Mouse (Mus musculus): ENCODE data around the gene Itga6. TPM values are rescaled to one million over a fixed set of nuclear protein-coding genes. Genes with fewer than 3 reads are reported as not detected.

Gene Itga6
- polyA plus RNA-seq, 1 experiment from 2014 or later = 47.6 TPM

- no peak for ATAC-seq
- H3K4me1 ChIP-seq (replicated peaks) = 0 out of 2 replicates have a peak, but pooled peaks cover 7% of the 10 kb centered on the region
- H3K27me3 ChIP-seq (replicated peaks) = no peaks in the 10 kb centered on the region
- no peaks in the 10 kb centered on the region for H3K36me3 ChIP-seq
- WGBS = 91% methylated on average over 2 of the region's 2 CpGs
- no peak overlapping the region for H3K4me2 ChIP-seq (replicated peaks)
- no peaks in the 10 kb centered on the region for H3K9me3 ChIP-seq
- no peak overlapping the region for H3K4me3 ChIP-seq (replicated peaks)
- no peak overlapping the region for H3K9ac ChIP-seq
- H3K27ac ChIP-seq = no peak overlapping the region
Observed at GRCm38 (mm10) chr2:71736213-71736612, 9.2 kb upstream of the Itga6 start.

GRCm38 (mm10) chr2:71739173-71739860, 6.1 kb upstream of the Itga6 start:
- peaks cover 7% of the 10 kb centered on the region; the same call in 1 of the 2 replicates for H3K4me1 ChIP-seq (replicated peaks)
- no peak overlapping the region for H3K9ac ChIP-seq
- no peaks in the 10 kb centered on the region for H3K9me3 ChIP-seq
- peak; percentile 85 for ATAC-seq
- WGBS = 52% methylated on average over 9 of the region's 9 CpGs
- H3K4me2 ChIP-seq (replicated peaks) = no peak overlapping the region
- H3K27me3 ChIP-seq (replicated peaks) = no peaks in the 10 kb centered on the region
- H3K36me3 ChIP-seq = no peaks in the 10 kb centered on the region
- peak overlapping the region; percentile 48 for H3K27ac ChIP-seq
- H3K4me3 ChIP-seq (replicated peaks) = no peak overlapping the region

- H3K4me2 ChIP-seq (replicated peaks) = no peak overlapping the region
- H3K4me3 ChIP-seq (replicated peaks) = no peak overlapping the region
- no peaks in the 10 kb centered on the region for H3K9me3 ChIP-seq
- no peak overlapping the region for H3K27ac ChIP-seq
- ATAC-seq = no peak
- H3K27me3 ChIP-seq (replicated peaks) = no peaks in the 10 kb centered on the region
- H3K9ac ChIP-seq = no peak overlapping the region
- 80% methylated on average over 4 of the region's 4 CpGs for WGBS
- peaks cover 10% of the 10 kb centered on the region; the same call in 1 of the 2 replicates for H3K4me1 ChIP-seq (replicated peaks)
- no peaks in the 10 kb centered on the region for H3K36me3 ChIP-seq
Observed at GRCm38 (mm10) chr2:71742557-71742956, 2.9 kb upstream of the Itga6 start.

- Histone ChIP-seq H3K27ac (no peak overlapping the region), H3K36me3 (no peaks in the 10 kb centered on the region), H3K27me3 (replicated peaks) (no peaks in the 10 kb centered on the region), H3K4me1 (replicated peaks) (peaks cover 10% of the 10 kb centered on the region; the same call in 1 of the 2 replicates), H3K9me3 (no peaks in the 10 kb centered on the region), H3K4me2 (replicated peaks) (no peak overlapping the region), H3K9ac (no peak overlapping the region), H3K4me3 (replicated peaks) (no peak overlapping the region)
- 70% methylated on average over 7 of the region's 7 CpGs for WGBS
- no peak for ATAC-seq
Observed at GRCm38 (mm10) chr2:71743377-71743776, 2.0 kb upstream of the Itga6 start.

GRCm38 (mm10) chr2:71744320-71744719, 1.1 kb upstream of the Itga6 start:
- Histone ChIP-seq H3K36me3 (no peaks in the 10 kb centered on the region), H3K4me1 (replicated peaks) (peaks cover 10% of the 10 kb centered on the region; the same call in 1 of the 2 replicates), H3K9me3 (no peaks in the 10 kb centered on the region), H3K27me3 (replicated peaks) (no peaks in the 10 kb centered on the region), H3K9ac (no peak overlapping the region), H3K27ac (0 out of 2 replicates have a peak overlapping the region, but pooled peaks have one; percentile 22), H3K4me2 (replicated peaks) (no peak overlapping the region), H3K4me3 (replicated peaks) (no peak overlapping the region)
- 34% methylated on average over 9 of the region's 9 CpGs for WGBS
- ATAC-seq = 0 out of 2 replicates have a peak, but pooled peaks have one; percentile 11

GRCm38 (mm10) chr2:71744861-71745507, 432 bp upstream of the Itga6 start:
- H3K27ac ChIP-seq = peak overlapping the region; percentile 22; the same call in 1 of the 2 replicates
- ATAC-seq = peak; percentile 61

GRCm38 (mm10) chr2:71748451-71748850, 3.0 kb downstream of the Itga6 start:
- peaks cover 16% of the 10 kb centered on the region for H3K4me1 ChIP-seq (replicated peaks)
- H3K36me3 ChIP-seq = no peaks in the 10 kb centered on the region
- no peaks in the 10 kb centered on the region for H3K9me3 ChIP-seq
- no peak overlapping the region for H3K4me2 ChIP-seq (replicated peaks)
- no peak overlapping the region for H3K9ac ChIP-seq
- no peak for ATAC-seq
- no peaks in the 10 kb centered on the region for H3K27me3 ChIP-seq (replicated peaks)
- H3K27ac ChIP-seq = no peak overlapping the region
- 91% methylated on average over 5 of the region's 5 CpGs for WGBS
- no peak overlapping the region for H3K4me3 ChIP-seq (replicated peaks)

More at GRCm38 (mm10) chr2:71744861-71745507, 432 bp upstream of the Itga6 start:
- H3K9ac ChIP-seq = no peak overlapping the region
- H3K27me3 ChIP-seq (replicated peaks) = no peaks in the 10 kb centered on the region
- no peak overlapping the region for H3K4me2 ChIP-seq (replicated peaks)
- H3K36me3 ChIP-seq = no peaks in the 10 kb centered on the region
- no peak overlapping the region for H3K4me3 ChIP-seq (replicated peaks)
- no peaks in the 10 kb centered on the region for H3K9me3 ChIP-seq
- H3K4me1 ChIP-seq (replicated peaks) = peaks cover 10% of the 10 kb centered on the region; the same call in 1 of the 2 replicates
- WGBS = 28% methylated on average over 11 of the region's 11 CpGs

GRCm38 (mm10) chr2:71749367-71750086, 4.1 kb downstream of the Itga6 start:
- Histone ChIP-seq H3K4me2 (replicated peaks) (peak overlapping the region; percentile 34), H3K27ac (no peak overlapping the region), H3K9me3 (no peaks in the 10 kb centered on the region), H3K36me3 (no peaks in the 10 kb centered on the region), H3K9ac (no peak overlapping the region), H3K27me3 (replicated peaks) (no peaks in the 10 kb centered on the region), H3K4me3 (replicated peaks) (no peak overlapping the region), H3K4me1 (replicated peaks) (peaks cover 12% of the 10 kb centered on the region)
- 44% methylated on average over 13 of the region's 13 CpGs for WGBS
- 0 out of 2 replicates have a peak, but pooled peaks have one; percentile 8 for ATAC-seq

GRCm38 (mm10) chr2:71750087-71750453, 4.7 kb downstream of the Itga6 start:
- no peak overlapping the region for H3K4me3 ChIP-seq (replicated peaks)
- H3K9me3 ChIP-seq = no peaks in the 10 kb centered on the region
- 37% methylated on average over 10 of the region's 10 CpGs for WGBS
- H3K9ac ChIP-seq = no peak overlapping the region
- peak overlapping the region; percentile 34 for H3K4me2 ChIP-seq (replicated peaks)
- no peak overlapping the region for H3K27ac ChIP-seq
- H3K4me1 ChIP-seq (replicated peaks) = peaks cover 8% of the 10 kb centered on the region
- H3K36me3 ChIP-seq = no peaks in the 10 kb centered on the region
- no peaks in the 10 kb centered on the region for H3K27me3 ChIP-seq (replicated peaks)
- ATAC-seq = peak; percentile 71

GRCm38 (mm10) chr2:71751336-71751735, 5.9 kb downstream of the Itga6 start:
- Histone ChIP-seq H3K27ac (no peak overlapping the region), H3K4me3 (replicated peaks) (no peak overlapping the region), H3K4me2 (replicated peaks) (no peak overlapping the region), H3K9me3 (no peaks in the 10 kb centered on the region), H3K4me1 (replicated peaks) (peaks cover 6% of the 10 kb centered on the region), H3K36me3 (no peaks in the 10 kb centered on the region), H3K27me3 (replicated peaks) (no peaks in the 10 kb centered on the region), H3K9ac (no peak overlapping the region)
- ATAC-seq = peak; percentile 60
- 71% methylated on average over 8 of the region's 8 CpGs for WGBS

- H3K27me3 ChIP-seq (replicated peaks) = no peaks in the 10 kb centered on the region
- H3K27ac ChIP-seq = no peak overlapping the region
- no peaks in the 10 kb centered on the region for H3K9me3 ChIP-seq
- no peak for ATAC-seq
- WGBS = 71% methylated on average over 2 of the region's 2 CpGs
- H3K4me1 ChIP-seq (replicated peaks) = peaks cover 6% of the 10 kb centered on the region
- no peak overlapping the region for H3K9ac ChIP-seq
- no peaks in the 10 kb centered on the region for H3K36me3 ChIP-seq
- no peak overlapping the region for H3K4me3 ChIP-seq (replicated peaks)
- H3K4me2 ChIP-seq (replicated peaks) = no peak overlapping the region
Observed at GRCm38 (mm10) chr2:71751863-71752262, 6.4 kb downstream of the Itga6 start.

GRCm38 (mm10) chr2:71752383-71752782, 7.0 kb downstream of the Itga6 start:
- Histone ChIP-seq H3K4me2 (replicated peaks) (no peak overlapping the region), H3K9me3 (no peaks in the 10 kb centered on the region), H3K9ac (no peak overlapping the region), H3K36me3 (no peaks in the 10 kb centered on the region), H3K4me3 (replicated peaks) (no peak overlapping the region), H3K27me3 (replicated peaks) (no peaks in the 10 kb centered on the region), H3K27ac (no peak overlapping the region), H3K4me1 (replicated peaks) (peaks cover 11% of the 10 kb centered on the region)
- ATAC-seq = no peak
- WGBS = 72% methylated on average over 2 of the region's 2 CpGs

Data from intestine, embryonic 15.5 days (tissue).